Mouse (Mus musculus) layer of hippocampus, postnatal 14 days (tissue): ENCODE data around the gene Jade1. TPM values are rescaled to one million over a fixed set of nuclear protein-coding genes. Genes with fewer than 3 reads are reported as not detected.

ENCODE experiments used
- DNase-seq, 2 experiments: peaks; one replicate each; pipeline ENCODE4 v3.0.0; 2021 to 2022; ENCODE audit warnings: low spot score in 2 of 2, mixed read lengths in 1 of 2
- total RNA-seq, 2 experiments: library from RNA; stranded (reverse); gene quantifications; 2 replicates each; pipeline ENCODE4 v1.2.3; 2021

Jade1 gene
- total RNA-seq, 2 experiments from 2014 or later: 20.0 to 21.0 TPM

- no peak for DNase-seq
Measured at GRCm38 (mm10) chr3:41655642-41656041, 100.1 kb downstream of the Jade1 start.

Other genes starting within 250 kb of the Jade1 start
- gene Sclt1, start 186.8 kb downstream of the Jade1 start, total RNA-seq: 10 to 100 TPM; 13.8 to 15.0 TPM
- gene D3Ertd751e, start 186.9 kb downstream of the Jade1 start, total RNA-seq: 10 to 100 TPM in 1 of 2 experiments, 1 to 10 TPM in 1; 7.1 to 10.3 TPM